Mouse (Mus musculus): ENCODE measurements around the gene Pfdn6.

GRCm38 (mm10) chr17:33926207-33926932, 13.8 kb downstream of the Pfdn6 start:
- peak; percentile 70 for TF ChIP-seq CTCF (IDR thresholded peaks at IDR 0.05; ENCODE audit: low read depth)
- TF ChIP-seq EP300 (optimal IDR thresholded peaks at IDR 0.05): no peak

All from stomach, postnatal 0 days (tissue).